Mouse (Mus musculus) thymus, adult 2 months (tissue): ENCODE data around the gene Drc1.

Source experiments
- CTCF ChIP-seq: fragments of 200-500 bp; IDR thresholded peaks from 2 replicates; pipeline ENCODE4 v1.5.1; 2012; ENCODE audit warnings: mild to moderate bottlenecking, control low read depth, low read length, moderate library complexity, borderline replicate concordance; ENCODE audit not compliant: control insufficient read depth, poor library complexity, insufficient read depth; ENCODE audit errors: extremely low read depth
- POLR2A ChIP-seq: fragments of 200-500 bp; IDR thresholded peaks from 2 replicates; pipeline ENCODE4 v1.6.1; 2012; ENCODE audit warnings: mild to moderate bottlenecking, low read length, control low read depth, moderate library complexity; ENCODE audit not compliant: control insufficient read depth, poor library complexity, insufficient read depth; ENCODE audit errors: extremely low read depth

GRCm38 (mm10) chr5:30233979-30234378, 47.2 kb upstream of the Drc1 start:
- TF ChIP-seq CTCF (no peak), POLR2A (no peak)
